Mouse (Mus musculus) embryonic fibroblast, embryonic 13.5 days (primary cell): ENCODE measurements around the gene Caly.

Experiments
- CTCF ChIP-seq: IDR thresholded peaks from 2 replicates; pipeline ENCODE4 v1.5.1; 2011; ENCODE audit warnings: mild to moderate bottlenecking, control low read depth, low read length, moderate library complexity, borderline replicate concordance; ENCODE audit not compliant: insufficient read depth
- POLR2A ChIP-seq: IDR thresholded peaks from 2 replicates; pipeline ENCODE4 v1.6.1; 2011; ENCODE audit warnings: low read depth, mild to moderate bottlenecking, control low read depth, low read length, moderate library complexity

GRCm38 (mm10) chr7:140095556-140095955 is 13.2 kb upstream of the Caly start:
- TF ChIP-seq CTCF, result no peak
- TF ChIP-seq POLR2A, result no peak
